Mouse (Mus musculus): ENCODE data around the gene Acin1.

GRCm38 (mm10) chr14:54603686-54604085, 83.0 kb downstream of the Acin1 start:
- TF ChIP-seq POLR2A (IDR thresholded peaks at IDR 0.05; ENCODE audit: borderline replicate concordance, extremely low read depth, low read depth, low read length) (no peak), CTCF (IDR thresholded peaks at IDR 0.05; ENCODE audit: insufficient read depth, low read length) (no peak)
